Mouse (Mus musculus) frontal cortex, postnatal 25 days (tissue): ENCODE data around the gene Armh3.
"Not testable (repeated sequence)": the region's sequence is repeated elsewhere in the genome, so short reads cannot be mapped to it uniquely, and the experiment has no call there.

Experiments used
- DNase-seq, 2 experiments: peaks; one replicate each; pipeline ENCODE4 v3.0.0; 2022; ENCODE audit warnings: low spot score in 2 of 2

Armh3 gene

DNA sequence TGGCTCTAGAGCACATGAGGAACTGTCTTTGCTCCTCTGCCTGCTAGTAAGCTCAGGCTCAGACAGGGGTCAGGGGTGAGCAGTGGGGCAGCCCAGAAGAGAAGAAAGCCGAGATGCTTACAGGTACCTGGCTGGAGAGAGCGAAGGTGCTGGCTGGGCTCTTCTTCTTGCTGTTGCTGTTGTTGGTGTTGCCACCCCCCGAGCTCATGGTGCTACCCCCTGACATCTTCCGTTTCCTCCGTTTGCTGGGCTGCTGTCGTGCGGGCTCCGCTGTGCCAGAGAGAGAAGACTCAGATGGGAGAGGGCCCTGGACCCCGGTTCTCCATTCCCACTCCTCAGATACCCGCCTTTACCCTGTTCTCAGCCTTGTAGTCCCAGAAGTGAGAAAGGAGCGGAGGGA lies 35.6 kb upstream of the Armh3 start:
- no peak for DNase-seq

DNA sequence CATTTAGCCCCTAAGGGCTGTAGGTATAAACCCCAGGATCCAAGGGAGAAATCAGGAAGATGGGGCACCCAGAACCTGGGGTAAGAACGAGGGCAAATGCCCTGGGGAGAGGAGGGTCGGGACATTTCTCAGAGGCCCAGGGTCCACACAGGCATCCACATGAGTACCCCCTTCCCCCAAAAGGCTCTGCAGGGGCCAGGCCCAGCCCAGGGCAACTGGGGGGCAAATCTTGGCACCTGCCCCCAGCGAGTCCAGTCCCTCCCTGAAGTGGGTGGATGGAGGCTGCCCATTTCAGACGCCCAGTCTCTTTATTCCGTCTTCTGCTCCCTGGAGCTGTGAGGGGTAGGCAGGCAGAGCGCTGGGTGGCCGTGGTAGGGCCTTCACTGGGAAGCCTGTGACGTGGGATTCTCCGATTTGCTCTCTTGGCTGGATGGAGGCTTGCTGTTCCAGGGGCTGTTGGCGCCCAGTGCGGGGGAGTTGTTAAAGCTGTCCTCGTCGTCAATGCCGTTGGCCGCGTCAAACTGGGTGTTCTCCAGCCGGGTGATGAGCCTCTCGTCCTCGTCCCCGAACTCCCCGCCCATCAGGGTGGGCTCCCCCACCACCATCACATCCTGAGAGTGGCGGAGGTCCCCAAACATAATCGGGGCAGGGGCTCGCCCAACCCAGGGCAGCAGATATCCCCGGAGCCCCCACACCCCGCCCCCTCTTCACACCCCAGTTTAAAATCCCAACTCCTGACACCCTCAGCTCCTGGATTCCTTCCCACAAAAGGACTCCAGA lies 34.6 kb upstream of the Armh3 start:
- DNase-seq: no peak

DNA sequence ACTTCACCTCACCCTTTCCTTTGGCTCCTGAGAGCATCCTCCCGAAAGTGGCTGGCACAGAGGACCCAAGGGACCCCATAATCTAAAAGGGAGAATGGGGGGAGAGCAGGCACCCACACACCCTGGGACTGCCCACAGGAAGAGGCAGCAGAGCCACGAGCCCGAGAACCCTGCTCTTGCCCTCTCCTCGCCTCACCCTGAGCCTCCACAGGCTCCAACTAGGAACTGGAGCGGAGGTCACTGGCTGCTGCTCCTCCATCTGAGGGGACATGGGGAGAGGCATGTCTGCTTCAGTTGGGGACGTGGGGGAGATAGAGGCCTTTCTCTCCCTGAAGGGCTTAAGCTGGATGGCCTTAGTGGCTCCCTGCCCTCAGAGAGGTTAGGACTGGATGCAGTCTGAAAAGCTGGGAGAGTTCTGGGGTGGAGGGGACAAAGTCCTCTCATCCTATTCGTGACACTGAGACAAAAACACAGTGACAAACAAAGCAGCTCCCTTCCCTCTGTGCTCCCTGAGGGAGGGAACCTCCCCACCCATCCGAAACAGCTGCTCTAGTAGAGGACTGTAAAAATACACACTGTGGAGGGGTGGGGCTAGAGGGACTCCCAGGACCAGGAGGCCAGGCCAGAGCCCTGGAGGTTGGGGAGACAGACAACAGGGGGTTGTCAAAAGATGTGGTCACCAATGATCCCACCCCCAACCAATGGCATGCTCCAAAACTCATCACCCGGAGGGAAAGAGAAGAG lies 33.6 kb upstream of the Armh3 start:
- no peak for DNase-seq

DNA sequence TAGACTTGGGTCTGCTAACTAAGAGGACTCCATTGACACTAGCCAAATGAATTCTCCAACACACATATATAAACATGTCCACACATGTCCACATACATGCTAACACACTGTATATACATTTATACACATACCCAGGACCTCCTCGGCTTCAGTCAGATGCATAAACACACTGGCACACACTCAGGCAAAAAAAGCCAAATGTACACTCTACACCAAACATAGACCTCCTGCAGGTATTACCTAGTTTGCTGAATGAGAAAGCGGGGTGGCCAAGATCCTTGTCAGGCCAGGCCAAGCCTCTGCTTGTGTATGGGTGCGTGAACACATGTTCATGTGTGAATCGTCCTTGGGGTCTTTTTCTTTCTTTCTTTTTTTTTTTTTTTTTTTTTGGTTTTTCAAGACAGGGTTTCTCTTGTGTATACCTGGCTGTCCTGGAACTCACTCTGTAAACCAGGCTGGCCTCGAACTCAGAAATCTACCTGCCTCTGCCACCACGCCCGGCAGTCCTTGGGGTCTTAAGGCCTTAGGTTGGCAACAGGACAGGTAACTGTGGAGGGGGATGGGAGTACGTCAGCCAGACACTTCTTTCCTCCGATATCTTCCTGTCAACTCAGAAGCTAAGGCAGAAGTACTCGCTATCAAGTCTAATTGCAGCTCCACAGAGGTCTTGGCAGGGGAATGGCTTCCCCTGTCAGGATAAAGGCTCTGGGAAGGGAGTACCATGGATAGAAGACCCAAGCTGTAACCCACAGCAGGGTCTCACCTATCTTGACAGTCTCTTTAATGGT lies 32.1 kb upstream of the Armh3 start:
- DNase-seq: no peak

DNA sequence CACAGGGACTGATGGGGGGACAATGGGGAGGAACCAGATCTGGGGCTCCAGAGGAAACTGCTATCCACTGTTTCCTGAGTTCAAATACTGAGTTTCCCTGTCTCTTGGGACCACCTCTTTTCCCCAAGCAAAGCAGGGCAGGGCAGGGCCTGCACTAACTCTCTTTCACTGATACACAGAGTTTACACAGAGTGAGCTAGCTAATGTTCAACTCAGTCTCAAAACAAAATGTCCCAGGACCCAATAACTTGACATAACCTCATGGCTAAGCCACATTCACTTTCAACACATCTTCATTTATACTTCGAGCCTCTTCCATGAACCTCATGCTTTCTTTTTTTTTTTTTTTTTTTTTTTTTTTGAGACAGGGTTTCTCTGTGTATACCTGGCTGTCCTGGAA lies 31.4 kb upstream of the Armh3 start:
- DNase-seq: no peak

DNA sequence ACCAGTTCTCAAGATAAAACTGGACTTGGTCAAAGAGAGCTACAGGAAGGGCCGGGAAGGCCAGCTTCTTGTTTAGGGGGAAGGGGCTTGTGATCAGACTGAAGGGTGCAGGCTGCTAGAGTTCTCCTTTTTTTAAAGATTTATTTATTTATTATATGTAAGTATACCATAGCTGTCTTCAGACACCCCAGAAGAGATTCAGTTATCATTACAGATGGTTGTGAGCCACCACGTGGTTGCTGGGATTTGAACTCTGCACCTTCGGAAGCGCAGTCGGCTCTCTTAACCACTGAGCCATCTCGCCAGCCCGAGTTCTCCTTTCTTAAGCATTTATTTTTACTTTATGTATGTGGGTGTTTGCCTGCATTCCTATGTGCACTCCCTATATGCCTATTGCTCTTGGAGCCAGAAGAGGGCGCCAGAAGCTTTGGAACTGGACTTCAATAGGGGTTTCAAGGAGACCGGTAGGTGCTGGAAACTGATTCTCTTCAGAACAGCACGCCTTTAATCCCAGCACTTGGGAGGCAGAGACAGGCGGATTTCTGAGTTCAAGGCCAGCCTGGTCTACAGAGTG lies 30.5 kb upstream of the Armh3 start:
- no peak for DNase-seq

DNA sequence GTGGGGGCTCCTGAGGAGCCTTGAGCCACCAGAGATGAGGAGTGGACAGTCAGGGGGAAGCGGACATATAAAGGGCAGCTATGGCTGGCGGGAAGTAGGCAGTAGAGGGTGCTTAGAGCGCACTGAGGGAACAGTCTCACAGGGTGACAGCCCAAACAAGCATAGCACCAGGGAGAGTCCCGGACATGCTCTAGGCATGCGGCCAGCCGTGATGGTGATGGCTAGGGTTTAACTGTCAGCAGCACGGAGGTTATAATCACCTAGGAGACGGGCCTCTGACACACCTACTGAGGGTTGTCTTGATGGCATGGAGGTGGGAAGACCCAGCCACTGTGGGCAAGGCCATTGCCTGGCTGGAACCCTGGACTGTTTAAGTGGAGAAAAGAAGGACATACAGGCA lies 28.3 kb upstream of the Armh3 start:
- DNase-seq: no peak

DNA sequence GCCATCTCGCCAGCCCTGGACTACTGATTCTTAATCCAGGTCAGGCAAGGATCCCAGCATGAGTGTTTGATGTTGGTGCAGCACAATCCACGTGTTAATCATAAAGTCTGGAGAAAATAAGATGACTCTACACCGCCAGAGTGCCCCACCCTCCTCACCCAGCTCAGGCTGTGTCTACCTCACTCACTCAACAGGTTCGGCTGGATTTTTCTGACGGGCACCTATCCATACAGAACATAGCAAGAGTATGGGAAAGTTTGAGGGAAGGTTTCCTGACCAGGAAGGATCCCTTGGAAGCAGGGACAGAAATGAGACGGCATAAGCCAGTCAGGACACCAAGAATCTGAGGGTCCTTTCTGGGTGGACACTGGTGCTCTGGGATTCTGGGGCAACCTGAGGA lies 26.7 kb upstream of the Armh3 start:
- DNase-seq: no peak

DNA sequence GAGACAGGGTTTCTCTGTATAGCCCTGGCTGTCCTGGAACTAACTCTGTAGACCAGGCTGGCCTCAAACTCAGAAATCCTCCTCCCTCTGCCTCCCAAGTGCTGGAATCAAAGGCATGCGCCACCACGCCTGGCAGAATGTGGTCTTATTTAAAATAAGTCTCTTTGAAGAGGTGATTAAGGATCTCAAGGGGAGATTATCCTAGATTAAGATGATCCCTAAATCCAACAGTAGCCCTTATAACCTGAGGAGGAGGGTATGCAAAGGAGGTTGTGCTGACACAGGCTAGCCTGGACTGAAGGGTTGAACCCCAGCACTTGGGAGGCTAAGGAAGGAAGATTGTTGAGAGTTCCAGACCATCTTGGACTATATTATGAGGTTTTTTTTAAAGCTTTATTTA lies 17.7 kb upstream of the Armh3 start:
- no peak for DNase-seq

DNA sequence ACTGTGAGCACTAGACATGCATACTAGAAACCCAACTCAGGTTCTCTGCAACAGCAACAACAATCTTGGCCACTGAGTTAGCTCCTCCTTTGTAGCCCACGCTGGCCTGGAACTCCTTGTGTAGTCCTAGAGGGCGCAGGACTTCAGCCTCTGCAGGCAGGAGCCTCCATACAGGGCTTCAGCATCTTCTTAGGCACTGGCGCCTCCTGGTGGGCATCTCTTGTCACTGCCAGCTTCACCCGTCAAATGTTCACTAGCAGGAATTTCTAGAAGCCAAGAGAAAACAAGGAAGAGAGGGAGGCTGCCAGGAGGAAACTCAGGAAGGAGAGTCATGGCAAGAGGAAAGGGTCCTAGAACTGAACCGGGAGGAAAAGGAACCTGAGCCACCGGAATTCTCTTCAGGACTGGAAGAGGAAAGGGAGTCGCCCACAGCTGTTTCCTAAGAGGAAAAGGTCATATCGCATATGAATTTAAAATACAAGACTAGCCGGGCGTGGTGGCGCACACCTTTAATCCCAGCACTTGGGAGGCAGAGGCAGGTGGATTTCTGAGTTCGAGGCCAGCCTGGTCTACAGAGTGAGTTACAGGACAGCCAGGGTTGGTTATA lies 16.4 kb upstream of the Armh3 start:
- DNase-seq: peak; percentile 86

DNA sequence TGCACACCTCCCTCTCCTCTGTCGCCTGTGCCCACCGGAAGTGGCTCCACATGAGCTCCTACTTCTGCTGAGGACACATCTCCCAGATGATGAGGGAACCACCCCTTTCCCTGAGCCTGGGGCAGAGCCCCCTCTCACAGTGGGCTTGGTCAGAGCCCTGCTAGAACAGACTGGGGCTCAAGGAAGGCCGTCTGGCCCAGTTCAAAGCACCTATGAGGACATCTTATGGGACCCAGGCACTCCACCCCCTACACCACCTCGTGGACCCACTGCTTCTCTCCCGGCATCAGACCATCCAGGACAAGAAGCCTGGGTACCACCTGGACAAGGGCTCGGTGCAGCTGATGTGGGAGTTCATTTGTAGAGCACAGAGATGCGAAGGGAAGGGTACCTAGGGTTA lies 7.4 kb upstream of the Armh3 start:
- DNase-seq: no peak

DNA sequence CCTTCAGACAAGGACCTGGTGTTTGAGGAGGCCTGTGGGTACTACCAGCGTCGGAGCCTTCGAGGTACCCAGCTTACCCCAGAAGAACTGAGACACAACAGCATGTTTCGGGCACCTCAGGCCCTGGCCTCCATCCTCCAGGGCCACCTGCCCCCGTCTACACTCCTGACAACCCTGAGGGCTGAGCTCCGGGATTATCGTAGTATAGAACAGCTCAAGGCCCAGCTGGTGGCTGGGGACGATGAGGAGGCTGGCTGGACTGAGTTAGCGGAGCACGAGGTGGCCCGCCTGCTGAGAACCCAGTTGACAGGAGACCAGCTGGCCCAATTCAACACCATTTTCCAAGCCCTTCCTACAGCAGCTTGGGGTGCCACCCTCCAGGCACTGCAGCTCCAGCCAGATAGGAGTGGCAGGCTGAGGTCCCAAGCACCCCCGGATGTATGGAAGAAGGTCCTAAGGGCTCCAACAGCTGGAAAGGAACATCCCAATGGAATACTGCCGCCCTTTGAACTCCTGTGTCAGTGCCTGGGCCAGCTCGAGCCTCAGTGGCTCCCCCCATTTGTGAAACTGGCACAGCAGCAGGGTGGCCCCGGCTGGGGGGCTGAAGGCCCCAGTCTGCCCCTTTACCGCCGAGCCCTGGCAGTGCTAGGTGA lies 6.7 kb upstream of the Armh3 start:
- no peak for DNase-seq

DNA sequence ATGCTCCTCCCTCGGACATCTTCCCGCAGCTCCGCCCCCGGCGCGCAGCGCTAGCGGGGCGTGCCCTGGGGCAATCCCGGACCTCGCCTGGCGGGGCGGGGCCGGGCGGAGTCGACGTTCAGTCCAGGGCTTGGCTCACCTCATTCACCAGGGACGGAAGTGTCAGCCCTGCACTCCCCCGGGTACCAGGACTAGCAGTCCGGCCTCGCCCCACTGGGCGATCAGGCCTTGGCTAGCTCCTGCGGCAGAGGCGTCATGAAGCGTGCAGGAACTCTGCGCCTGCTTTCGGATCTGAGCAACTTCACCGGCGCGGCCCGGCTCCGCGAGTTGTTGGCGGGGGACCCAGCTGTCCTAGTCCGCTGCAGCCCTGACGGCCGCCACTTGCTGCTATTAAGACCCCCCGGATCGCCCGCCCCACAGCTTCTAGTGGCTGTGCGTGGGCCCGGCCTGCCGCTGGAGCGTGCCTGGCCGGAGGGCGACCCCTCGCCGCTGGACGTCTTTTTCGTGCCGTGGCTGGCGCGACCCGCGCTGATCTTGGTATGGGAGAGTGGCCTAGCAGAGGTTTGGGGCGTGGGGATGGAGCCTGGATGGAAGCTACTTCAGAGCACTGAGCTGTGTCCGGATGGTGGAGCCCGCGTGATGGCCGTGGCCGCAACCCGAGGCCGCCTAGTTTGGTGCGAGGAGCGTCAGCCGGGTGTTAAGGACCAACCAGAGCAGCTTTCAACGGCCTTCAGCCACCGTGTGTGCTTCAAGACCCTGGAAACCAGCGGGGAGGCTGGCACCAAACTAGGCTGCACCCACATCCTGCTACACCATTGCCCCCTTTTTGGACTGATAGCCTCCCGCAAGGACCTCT lies 5.3 kb upstream of the Armh3 start, which contains the start of gene Hps6:
TSS of gene Hps6 (plus strand) at position 138 of the 856 bp plus-strand sequence.
- DNase-seq: peak; percentile 22 to 39

DNA sequence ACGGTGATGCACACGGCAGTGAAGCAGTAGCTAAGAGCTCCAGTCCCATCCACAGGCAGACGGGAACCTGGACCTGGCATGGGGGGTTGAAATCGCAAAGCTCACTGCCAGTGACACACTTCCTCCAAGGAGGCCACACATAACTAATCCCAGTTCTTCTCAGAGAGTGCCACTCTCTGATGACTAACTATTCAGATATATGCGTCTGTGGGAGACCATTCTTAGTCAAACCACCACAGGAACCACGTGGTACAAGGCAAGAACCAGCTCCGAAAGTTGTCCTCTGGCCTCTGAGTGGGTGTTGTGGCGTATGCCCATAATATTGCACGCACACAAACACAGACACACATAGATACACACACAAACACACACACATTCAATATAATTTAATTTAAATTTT lies 4.0 kb upstream of the Armh3 start:
- DNase-seq: no peak

DNA sequence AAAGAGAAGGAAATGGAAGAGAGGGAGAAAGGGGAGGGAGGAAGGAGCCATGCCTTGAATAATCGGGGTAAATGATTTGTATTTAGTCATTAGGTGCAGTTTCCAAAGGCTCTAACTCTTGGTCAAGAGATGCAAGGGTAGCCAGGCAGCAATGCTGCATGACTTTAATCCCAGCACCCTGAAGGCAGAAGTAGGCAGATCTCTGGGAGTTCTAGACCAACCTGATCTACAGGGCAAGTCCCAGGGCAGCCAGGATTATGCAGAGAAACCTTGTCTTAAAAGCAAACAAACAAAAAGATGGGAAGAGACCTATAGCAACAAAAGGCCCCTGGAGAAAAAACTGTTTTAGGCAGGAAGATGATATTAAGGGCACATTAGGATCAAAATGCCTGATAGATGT lies 1.1 kb upstream of the Armh3 start:
- DNase-seq: no peak

DNA sequence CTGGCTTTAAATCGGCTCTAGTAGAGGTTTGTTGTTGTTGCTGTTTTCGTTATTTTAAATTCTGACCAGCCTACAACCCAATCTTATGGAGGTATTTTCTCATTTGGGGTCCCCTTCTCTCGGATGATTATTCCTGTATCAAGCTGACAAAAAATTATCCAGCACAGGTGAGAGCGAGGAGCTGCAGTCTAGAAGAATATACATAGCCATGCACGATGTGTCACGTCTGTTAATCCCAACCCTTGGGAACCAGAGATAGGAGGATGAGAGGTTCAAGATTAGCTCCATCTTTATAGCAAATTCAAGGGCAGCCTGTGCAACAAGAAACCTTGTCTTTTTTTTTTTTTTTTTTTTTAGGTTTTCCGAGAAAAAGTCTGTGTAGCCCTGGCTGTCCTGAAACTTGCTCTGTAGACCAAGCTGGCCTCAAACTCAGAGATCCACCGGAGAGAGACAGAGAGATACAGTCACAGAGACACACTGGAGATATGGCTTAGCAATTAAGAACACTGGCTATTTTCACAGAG lies 468 bp upstream of the Armh3 start:
- no peak for DNase-seq

DNA sequence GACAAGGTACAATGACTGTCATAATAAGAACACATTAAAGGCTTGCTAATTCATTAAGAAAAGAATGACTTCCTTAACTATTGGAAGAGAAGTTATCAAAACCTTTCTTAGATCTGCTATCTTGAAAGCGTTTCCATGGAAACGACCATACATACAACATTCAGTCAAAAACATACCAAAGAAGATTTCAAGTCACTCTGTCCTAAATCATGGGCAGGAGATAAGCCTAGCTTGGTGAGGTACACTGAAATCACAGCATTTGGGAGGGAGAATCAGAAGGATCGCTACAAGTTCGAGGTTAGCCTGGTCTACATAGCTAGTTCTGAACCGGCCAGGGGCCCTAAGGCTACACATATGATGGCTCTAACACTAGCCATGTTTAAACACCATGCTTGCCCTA lies 923 bp downstream of the Armh3 start:
- DNase-seq: no peak

DNA sequence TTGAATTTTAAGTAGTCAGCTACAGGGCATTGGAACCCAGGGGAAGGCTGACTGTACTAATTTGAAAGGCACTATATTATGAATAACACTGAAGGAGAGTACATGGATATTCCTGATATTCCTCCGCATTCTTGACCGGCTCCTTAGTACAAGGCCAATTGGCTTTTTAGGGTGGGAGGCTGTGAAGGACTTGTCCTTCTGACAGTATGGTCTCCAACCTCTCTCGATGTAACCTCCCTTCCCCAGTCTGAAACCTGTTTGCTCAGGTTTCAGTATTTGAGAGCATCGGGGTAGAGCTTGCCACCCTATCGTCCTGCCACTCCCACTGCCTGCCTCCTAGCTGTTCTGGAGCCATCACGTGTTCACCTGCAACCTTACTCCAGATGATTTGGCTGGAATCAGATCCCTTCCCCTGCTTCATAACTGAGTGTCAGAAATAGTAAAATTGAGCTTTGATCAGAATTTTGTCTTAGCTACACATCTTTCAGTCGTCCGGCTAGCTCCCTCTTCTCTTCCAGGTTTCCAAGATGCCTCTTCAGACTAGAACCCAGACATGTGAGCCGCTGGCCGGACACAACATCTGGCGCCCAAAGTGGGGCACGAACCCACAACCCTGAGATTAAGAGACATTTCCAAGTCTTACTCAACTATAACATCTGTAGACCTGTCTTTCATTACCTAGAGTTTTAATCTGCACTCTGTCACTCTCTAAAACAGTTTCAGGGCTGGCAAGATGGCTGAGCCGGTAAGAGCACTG lies 4.1 kb downstream of the Armh3 start:
- no peak for DNase-seq

DNA sequence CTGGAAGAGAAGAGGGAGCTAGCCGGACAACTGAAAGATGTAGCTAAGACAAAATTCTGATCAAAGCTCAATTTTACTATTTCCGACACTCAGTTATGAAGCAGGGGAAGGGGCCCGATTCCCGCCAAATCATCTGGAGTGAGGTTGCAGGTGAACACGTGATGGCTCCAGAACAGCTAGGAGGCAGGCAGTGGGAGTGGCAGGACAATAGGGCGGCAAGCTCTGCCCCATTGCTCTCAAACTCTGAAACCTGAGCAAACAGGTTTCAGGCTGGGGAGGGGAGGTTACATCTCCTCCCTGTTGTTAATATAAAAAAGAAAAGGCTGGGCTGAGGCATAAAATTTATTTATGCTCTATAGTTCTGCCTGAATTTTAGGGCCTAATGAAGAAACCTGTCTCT lies 4.8 kb downstream of the Armh3 start:
- not testable (repeated sequence) for DNase-seq
